Mouse (Mus musculus) layer of hippocampus, postnatal 25 days (tissue): Measurements from ENCODE around the gene Slc25a10. TPM values are rescaled to one million over a fixed set of nuclear protein-coding genes. Genes with fewer than 3 reads are reported as not detected.

Source experiments
- DNase-seq, 2 experiments: peaks; one replicate each; pipeline ENCODE4 v3.0.0; 2022; ENCODE audit warnings: mixed read lengths in 2 of 2, low spot score in 1 of 2; ENCODE audit errors: extremely low spot score in 1 of 2
- total RNA-seq, 2 experiments: library from RNA; stranded (reverse); gene quantifications; 2 replicates each; pipeline ENCODE4 v1.2.3; 2021

Slc25a10 gene
- 10 to 100 TPM; 18.1 to 22.4 TPM for total RNA-seq

GRCm38 (mm10) chr11:120491317-120492023 lies at the start of gene Slc25a10:
Gene Slc25a10, plus strand, starts transcription at chr11:120491840.
- DNase-seq: peak; percentile 72 to 77

DNA sequence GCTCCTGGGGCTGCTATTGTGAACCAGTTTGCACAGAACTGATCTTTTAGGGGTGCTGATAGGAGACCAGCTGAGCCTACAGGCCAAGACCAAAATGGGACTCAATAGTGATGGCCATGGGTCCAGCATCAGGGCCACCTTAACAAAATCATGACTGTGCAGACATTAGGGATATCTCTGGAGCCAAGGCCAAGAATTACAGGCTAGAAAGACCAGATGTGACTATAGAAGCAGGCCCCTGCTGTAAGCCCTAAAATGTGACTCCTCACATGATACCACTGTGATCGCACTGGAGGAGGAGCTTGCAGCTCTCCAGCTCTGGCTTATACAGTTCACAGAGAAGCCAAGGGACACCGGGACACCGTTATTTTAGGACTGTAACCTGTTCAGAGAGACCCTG lies 49.3 kb upstream of the Slc25a10 start, which contains the start of gene Tspan10:
Tspan10 (plus strand) TSS at position 301 of the 400 bp plus-strand sequence.
- DNase-seq: no peak

DNA sequence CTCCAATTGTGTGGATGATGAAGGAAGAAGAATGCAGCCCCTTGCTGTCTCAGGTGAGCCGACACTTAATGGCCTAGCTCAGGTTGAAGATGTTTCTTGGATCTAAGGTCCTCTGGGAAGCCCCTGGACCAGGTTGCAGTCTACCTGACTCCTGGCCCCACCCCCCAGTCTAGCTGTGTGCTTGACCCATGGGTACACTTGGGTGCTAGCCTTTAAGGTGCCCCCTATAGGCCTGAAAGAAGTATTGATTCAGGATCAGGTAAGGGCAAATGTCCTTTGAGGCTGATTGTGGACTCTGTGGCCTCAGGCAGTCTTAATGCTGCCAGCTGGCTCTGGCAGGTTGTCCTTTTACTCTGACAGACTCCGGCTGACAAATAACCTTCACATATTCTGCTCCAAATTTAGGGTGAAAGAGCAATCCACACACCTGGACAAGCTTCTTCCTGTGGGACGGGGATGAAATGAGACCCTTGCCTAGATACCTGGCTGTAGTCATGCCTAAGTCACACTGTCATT lies 48.8 kb upstream of the Slc25a10 start:
- no peak for DNase-seq

- no peak for DNase-seq
Measured at GRCm38 (mm10) chr11:120444106-120444505, 47.5 kb upstream of the Slc25a10 start.

- DNase-seq: no peak
Measured at GRCm38 (mm10) chr11:120445475-120445874, 46.2 kb upstream of the Slc25a10 start.

- no peak for DNase-seq
Measured at GRCm38 (mm10) chr11:120447179-120447578, 44.5 kb upstream of the Slc25a10 start.

- no peak for DNase-seq
Measured at GRCm38 (mm10) chr11:120452246-120452645, 39.4 kb upstream of the Slc25a10 start.

- DNase-seq: no peak
Measured at GRCm38 (mm10) chr11:120453306-120453705, 38.3 kb upstream of the Slc25a10 start, which contains the start of gene Pde6g. Gene Pde6g, minus strand, starts transcription at chr11:120453500.

GRCm38 (mm10) chr11:120454965-120455364 lies 36.7 kb upstream of the Slc25a10 start:
- DNase-seq: no peak

- no peak for DNase-seq
Measured at GRCm38 (mm10) chr11:120455413-120455812, 36.2 kb upstream of the Slc25a10 start.

DNA sequence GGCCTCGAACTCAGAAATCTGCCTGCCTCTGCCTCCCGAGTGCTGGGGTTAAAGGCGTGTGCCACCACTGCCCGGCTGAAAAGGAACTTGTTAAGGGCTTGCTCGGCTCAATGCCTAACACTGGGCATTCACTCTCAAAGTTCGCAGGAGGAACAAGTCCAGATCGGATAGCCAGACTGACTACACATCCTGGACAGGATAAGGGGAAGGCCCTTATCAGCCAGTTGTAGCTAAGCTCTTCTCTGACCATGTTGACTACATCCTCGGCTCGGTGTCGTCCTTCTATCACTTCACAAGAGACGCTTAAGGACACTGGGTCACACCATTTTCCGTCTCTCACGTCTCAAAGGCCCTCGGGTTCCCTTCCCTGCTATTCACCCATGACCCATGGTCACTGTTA lies 34.3 kb upstream of the Slc25a10 start:
- no peak for DNase-seq

- DNase-seq: peak; percentile 68 to 72
Measured at GRCm38 (mm10) chr11:120457772-120458751, 33.6 kb upstream of the Slc25a10 start, which contains the start of the genes Oxld1 and Ccdc137. Gene Oxld1, minus strand, starts transcription at chr11:120458068. Gene Ccdc137, plus strand, starts transcription at chr11:120458115.

GRCm38 (mm10) chr11:120458847-120459597 lies 32.6 kb upstream of the Slc25a10 start:
- DNase-seq: no peak

GRCm38 (mm10) chr11:120463536-120463935 lies 28.1 kb upstream of the Slc25a10 start:
- DNase-seq: no peak

GRCm38 (mm10) chr11:120464365-120464764 lies 27.3 kb upstream of the Slc25a10 start:
- DNase-seq: no peak

GRCm38 (mm10) chr11:120465521-120465920 lies 26.1 kb upstream of the Slc25a10 start:
- no peak for DNase-seq

GRCm38 (mm10) chr11:120467051-120467735 lies 24.4 kb upstream of the Slc25a10 start, which contains the start of gene Arl16:
Gene Arl16, minus strand, starts transcription at chr11:120467607.
- DNase-seq: peak; percentile 81 to 86

DNA sequence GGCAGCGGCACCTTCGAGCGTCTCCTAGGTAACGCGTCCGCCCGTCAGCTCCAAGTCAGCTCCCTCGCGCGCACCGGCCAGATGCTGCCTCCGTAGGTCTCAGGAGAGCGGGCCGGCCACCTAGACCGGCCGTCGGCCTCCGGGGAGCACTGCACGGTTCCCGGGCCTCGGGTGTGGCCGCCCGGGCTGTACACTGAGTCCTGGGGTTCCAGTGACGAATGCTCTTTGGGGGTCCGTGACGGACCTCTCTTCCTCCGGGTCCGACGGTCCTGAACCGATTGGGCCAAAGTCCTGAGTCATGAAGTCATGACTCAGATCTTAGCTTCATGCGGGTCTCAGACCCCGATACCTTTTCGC lies 23.9 kb upstream of the Slc25a10 start:
- DNase-seq: no peak

DNA sequence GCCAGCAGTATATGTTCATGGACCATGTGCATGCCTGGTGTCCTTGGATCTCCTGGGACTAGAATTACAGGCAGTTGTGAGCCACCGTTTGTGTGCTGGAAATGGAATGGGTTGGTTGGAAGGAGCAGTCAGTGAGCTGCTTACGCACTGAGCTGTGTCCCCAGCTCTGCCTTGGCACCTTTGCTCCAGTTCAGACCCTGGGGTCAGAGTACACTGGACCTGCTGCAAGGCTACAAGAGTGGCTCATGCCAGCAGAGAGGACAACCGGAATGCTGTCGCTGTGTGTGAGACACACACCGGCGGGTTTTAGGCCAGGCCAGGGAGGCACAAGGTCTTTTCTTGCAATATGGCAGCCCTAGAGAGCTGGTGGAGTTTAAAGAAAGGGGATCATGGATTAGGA lies 19.6 kb upstream of the Slc25a10 start:
- DNase-seq: no peak
